Mouse (Mus musculus) left cerebral cortex, adult 11 months (tissue): ENCODE data around the gene Bcas3.

Source experiments
- DNase-seq: peaks from one replicate; pipeline ENCODE4 v3.0.0; 2022; ENCODE audit warnings: low spot score

Gene Bcas3

DNA sequence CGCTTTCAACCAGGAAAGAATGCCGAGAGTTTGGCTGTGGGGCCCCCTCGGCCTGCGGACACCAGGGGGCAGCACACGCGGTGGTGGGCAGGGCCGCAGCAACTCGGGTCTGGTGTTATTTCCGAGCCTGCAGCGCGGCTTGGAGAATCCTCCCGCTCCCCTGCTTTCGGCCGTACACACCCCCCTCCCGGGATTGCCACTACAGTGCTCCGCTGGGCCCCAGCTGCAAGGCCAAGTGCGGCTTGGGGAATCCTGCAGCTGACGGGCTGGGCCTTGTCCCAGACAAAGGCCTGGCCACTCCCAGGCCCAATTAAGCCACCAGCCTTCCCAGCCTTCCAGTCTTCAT is 490.4 kb downstream of the Bcas3 start:
- DNase-seq: peak; percentile 27

DNA sequence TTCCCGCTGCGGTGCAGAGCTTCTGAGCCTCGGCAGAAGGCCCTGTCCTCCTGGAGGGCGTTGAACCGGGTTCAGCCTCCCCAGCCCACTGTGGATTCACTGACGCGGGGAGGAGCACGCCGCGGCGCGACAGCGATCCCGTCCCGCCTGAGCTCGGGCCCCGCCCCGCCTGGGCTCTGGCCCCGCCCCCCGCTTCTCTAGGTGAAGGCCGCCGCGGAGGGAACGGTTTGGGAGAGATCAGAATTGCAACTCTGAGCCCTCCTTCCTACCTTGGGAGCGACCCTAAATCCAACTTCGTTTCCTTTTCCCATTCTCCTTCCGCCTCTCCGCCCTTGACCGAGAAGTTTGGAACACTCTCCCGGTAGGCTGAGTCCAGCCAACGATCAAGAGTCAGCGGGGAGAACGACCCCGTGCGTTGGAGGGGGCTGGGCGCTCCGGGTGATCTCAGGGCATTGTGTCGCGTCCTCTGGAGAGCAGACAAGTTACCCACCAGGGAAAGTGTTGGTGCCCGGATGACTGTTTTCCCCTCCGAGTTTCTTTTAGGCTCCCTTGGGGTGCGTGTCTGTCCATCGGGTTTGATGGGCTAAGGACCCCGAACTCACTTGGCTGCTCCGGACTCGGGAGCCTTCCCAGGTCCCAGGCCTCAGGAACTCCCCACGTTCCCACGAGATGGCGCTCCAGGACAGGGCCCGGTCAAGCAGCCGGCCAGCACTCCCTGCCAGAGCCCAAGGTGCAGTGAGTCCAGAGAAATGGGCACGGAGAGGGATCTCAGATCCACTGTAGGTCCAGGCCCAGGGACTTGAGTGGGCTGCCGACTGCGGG is 491.4 kb downstream of the Bcas3 start:
- peak; percentile 41 for DNase-seq

DNA sequence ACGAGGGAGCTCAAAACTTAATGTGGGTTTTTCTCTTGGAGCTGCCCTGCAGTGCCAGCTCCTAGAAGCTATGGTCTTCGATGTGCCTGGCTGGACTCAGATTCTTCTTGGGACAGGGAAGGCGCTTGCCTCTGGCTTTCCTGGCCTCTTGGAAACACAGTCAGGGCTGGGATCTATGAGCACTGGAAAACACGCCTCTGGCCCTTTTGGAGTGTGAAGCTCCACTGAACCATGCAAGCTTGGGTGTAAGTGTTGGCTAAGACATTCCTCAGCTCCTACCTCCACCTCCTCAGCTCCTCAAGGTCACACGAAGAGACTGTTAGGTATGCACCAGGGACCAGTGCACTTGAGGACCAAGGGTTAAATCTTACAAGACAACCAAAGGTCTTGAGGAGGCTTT is 492.0 kb downstream of the Bcas3 start:
- DNase-seq: no peak

DNA sequence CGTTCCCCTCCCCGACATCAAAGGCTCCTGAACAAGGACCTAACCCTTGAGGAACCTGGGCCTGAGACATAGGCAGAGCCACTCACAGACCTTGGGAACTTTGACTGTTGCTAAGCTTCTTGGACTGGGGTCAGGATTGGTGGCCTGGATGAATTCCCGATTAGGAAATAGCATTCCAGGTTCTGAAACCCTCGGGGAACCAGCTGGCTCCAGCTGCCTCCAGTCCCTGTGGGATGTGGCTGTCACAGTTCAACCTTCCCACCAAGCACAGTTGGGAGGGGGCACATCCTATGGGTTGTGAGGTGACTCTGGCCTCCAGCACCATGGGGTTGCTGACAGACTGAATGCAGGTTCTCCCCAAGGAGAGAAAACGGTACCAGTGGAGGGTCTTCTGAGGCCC is 493.0 kb downstream of the Bcas3 start:
- DNase-seq: no peak

DNA sequence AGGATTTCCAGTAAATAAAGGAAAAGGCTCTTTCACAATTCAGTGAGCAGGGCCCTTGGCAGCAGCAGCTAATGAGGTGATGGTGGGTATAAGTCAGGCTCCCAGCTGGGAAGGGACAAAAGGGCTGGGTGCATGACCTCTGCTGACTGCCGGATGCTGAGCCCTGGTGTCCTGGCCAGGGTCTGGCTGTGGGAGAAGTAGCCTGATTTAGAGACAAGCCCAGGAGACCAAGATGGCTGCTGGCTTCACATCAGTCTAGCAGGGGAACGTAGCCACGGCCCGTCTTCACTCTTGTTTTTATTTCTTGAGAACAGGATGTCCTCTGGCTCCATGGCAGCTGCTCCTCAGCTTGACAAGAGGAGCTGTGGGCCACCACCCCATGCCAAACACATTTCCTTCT is 493.5 kb downstream of the Bcas3 start:
- no peak for DNase-seq

DNA sequence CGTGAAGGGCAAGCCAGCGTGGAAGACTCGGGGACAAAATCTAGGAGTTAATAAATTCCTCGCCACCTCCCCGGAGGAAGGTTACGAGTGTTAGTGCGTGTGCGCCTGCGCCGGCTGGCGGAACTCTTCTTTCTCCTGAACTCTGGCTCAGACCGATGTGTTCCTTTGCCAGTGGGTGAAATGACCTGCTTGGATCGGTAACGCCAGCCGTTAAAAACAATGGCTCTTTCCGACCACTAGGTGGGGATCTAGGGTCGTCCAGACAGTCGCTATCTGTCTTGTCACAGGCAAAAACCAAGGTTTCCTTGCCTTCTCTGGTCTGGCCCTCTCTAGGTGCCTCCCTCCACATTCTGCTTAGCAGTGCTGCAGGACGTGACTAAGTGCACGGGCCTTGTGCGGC is 496.1 kb downstream of the Bcas3 start:
- peak; percentile 26 for DNase-seq

DNA sequence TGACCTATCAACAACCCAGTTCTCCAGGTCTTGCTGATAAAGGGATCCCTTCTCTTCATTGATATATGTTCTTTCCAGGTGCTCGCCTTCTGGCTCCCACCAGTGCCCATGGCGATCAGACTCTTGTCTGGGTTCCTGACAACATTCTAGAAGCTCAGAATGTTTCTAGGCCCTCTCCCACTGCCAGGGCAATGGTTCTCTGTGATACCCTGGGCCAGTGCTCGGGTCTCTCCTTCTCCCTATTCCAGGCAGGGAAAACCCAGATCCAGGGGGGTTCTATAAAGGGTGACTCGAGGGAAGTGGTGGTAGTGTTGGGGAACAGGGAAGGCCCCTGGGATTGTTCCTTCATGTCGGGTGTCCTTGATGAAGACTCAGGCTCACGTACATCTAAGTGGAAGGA is 497.3 kb downstream of the Bcas3 start, which contains the start of gene Gm11444:
Gm11444 (minus strand) TSS at position 101 of the 400 bp plus-strand sequence.
- no peak for DNase-seq

DNA sequence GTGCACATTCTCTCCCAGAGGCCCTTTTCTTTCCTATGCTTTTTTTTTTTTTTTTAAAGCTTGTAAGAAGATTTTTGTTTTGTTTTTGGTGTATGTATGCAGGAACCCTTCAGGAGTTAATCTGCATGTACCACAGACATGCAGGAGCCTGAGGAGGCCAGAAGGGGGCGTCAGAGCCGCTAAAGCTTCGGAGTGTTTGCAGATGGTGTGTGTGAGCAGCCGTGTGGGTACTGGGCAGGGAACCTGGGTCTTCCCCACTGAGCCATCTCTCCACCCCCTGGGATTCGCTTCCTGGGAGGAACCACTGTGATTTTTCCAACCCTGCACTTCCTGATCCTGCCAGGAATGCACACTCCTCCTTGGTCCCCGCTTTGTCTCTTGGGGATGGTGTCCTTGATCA is 497.8 kb downstream of the Bcas3 start:
- no peak for DNase-seq

DNA sequence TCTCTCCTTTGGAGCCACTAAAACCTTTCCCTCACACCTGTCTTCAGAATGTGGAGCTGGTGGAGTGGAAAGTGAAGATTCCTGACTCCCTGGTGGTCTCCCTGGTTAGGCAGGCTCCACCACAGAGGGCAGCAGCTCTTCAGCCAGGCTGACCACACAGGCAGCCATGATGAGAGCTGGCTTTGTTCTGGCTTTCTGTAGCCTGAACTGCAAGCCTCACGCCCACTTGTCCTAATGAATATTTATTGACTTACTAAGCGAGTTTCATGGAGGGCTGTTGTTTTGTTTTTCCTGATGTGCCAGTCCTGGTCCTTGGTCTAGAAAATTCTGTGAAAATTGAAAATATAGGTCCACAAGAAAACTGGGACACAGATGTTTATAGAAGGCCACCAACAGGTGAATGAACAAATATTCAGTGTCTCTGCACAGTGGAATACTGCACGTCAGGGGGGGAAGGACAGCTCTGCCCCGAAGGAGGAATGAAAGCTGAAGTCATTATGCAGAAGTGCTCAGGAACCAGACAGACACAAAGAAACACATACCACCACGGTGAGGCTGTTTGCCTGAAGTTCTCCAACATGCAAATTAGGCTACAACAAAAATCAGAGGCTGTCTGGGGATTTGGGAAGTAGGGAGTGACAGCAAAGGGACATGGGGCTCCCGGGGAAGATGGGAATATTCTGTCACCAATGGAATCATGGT is 505.2 kb downstream of the Bcas3 start:
- no peak for DNase-seq

DNA sequence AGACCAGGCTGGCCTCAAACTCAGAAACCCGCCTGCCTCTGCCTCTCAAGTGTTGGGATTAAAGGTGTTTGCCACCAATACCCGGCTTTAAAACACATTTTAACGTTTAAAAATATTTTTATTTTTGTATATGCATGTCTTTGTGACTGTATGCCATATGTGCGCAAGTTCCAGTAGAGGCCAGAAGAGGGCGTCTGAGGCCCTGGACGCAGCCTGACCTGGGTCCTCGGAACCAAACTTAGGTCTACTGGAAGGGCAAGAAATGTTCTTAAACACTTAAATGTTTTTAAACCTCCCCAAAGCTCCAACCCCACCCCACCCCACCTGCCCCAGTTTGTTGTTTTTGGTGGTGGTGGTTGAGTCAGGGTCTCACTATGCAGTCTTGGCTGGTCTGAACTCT is 511.4 kb downstream of the Bcas3 start:
- DNase-seq: no peak
